13 mouse cellular contexts compared by ENCODE assay signal in the genomic region with DNA sequence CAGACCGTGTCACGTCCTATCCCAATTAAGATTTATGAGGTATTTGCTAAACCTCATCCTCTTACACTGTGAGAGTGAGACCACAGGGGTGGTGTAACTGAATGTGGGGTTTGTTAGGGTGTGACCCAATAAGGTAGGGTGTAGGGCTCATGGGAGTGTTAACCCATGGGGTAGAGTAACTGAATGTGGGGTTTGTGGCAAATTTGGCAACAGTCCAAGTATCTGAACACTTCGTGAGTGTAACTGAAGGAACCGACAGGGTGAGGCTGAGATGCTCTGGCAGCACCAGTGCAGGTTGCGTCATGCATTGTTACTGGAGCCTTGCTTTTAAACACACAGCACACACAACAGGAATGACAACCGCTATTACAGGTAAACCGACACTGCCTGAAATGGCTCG.
"Had no signal": no experiment of that assay in that cellular context is flagged by ENCODE, and none has a peak within 500 bp of the region (broad histone marks: within the 10 kb centered on the region; RNA-seq: fewer than 3 reads in every experiment).

No protein-coding gene starts in this region.

- H3K27ac ChIP-seq: limb, embryonic 15.5 days; liver, embryonic 13.5 days; lung, embryonic 15.5 days; macrophage; neural tube, embryonic 12.5 days had no signal

- H3K4me3 ChIP-seq: limb, embryonic 15.5 days; liver, embryonic 13.5 days; lung, embryonic 15.5 days; neural tube, embryonic 12.5 days had no signal

- H3K9me3 ChIP-seq: limb, embryonic 15.5 days; liver, embryonic 13.5 days; lung, embryonic 15.5 days; neural tube, embryonic 12.5 days had no signal

- H3K4me2 ChIP-seq: limb, embryonic 15.5 days; liver, embryonic 13.5 days; lung, embryonic 15.5 days; neural tube, embryonic 12.5 days had no signal

- H3K27me3 ChIP-seq: limb, embryonic 15.5 days; liver, embryonic 13.5 days; lung, embryonic 15.5 days; neural tube, embryonic 12.5 days had no signal

- ATAC-seq: liver, postnatal 0 days had no signal

- H3K4me1 ChIP-seq: limb, embryonic 15.5 days; liver, embryonic 13.5 days; lung, embryonic 15.5 days; neural tube, embryonic 12.5 days had no signal

- DNase-seq: kidney, adult 11 months; kidney, postnatal 14 days; left cerebral cortex, postnatal 4 days; liver, embryonic 13.5 days; liver, postnatal 0 days; lung, postnatal 14 days; midbrain, embryonic 14.5 days; right cerebral cortex, postnatal 25 days; thymus, postnatal 36 days had no signal

- H3K9ac ChIP-seq: limb, embryonic 15.5 days; liver, embryonic 13.5 days; liver, postnatal 0 days; lung, embryonic 15.5 days; neural tube, embryonic 12.5 days had no signal

- H3K36me3 ChIP-seq: limb, embryonic 15.5 days; liver, embryonic 13.5 days; lung, embryonic 15.5 days; neural tube, embryonic 12.5 days had no signal
